In the genomic region with DNA sequence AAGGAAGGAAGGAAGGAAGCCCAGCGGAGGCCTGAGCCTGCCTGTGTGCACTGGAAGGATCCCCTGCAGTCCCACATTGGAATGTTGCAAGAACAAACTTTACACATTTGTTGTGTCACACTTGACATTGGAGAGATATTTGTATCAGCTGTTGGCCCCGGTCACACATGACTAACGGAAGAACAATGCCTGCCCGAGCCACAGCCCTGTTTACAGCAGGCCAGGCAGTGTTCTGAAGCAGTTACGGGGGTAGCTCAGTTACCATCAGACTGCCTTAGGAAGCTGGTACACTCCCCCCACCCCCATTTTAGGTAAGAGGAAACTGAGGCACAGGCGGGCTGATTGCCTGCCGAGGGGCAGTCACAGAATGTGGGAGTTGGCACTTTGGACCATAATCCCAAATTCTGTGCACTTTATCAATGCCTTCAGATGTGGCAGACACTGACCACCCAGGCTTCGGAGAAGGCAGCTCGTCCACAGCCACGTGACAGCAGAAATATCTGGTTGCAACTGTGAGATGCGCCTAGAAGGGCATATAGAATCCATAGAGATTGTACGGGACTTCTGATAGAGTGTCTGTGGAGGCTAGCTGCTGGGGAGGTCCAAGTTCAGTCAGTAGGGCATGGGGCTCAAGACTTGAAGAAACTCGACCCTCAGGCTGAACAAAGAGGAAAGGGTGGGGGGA, we compare ENCODE assay signal across 14 mouse cellular contexts. TPM values are rescaled to one million over a fixed set of nuclear protein-coding genes. Genes with fewer than 3 reads are reported as not detected.
A peak's percentile ranks its signal among the peaks of the same experiment; 100 is the strongest.
DNase-seq lines count a peak whose midpoint lies in the region; ATAC-seq lines count a peak whose summit lies in the region.
"Had no signal": no experiment of that assay in that cellular context is flagged by ENCODE, and none has a peak within 500 bp of the region (broad histone marks: within the 10 kb centered on the region; RNA-seq: fewer than 3 reads in every experiment).

No protein-coding gene starts in this region.

- H3K27ac ChIP-seq in heart, embryonic 13.5 days (replicated peaks), result peak overlapping the region; percentile 70
- peak overlapping the region; percentile 65 for H3K27ac ChIP-seq in lung, embryonic 16.5 days (ENCODE audit: low read length)
- H3K27ac ChIP-seq in hindbrain, embryonic 14.5 days, result no peak overlapping the region
- H3K27ac ChIP-seq: embryonic facial prominence, embryonic 13.5 days had no signal

- 50% methylated on average over 13 of the region's 13 CpGs for WGBS in heart, embryonic 13.5 days
- WGBS in lung, embryonic 16.5 days, result 50% methylated on average over 13 of the region's 13 CpGs
- WGBS in hindbrain, embryonic 14.5 days, result 78% methylated on average over 13 of the region's 13 CpGs

- H3K4me2 ChIP-seq in heart, embryonic 13.5 days, result peak overlapping the region; percentile 22; the same call in 1 of the 2 replicates
- no peak overlapping the region for H3K4me2 ChIP-seq in lung, embryonic 16.5 days (ENCODE audit: low read depth, low read length)
- H3K4me2 ChIP-seq in hindbrain, embryonic 14.5 days (replicated peaks), result no peak overlapping the region
- H3K4me2 ChIP-seq: embryonic facial prominence, embryonic 13.5 days; midbrain, embryonic 11.5 days had no signal

- 0 out of 2 replicates have a peak, but pooled peaks cover 5% of the 10 kb centered on the region for H3K9me3 ChIP-seq in heart, embryonic 13.5 days
- no peaks in the 10 kb centered on the region for H3K9me3 ChIP-seq in lung, embryonic 16.5 days (ENCODE audit: control insufficient read depth, low read length)
- H3K9me3 ChIP-seq in hindbrain, embryonic 14.5 days (ENCODE audit: control insufficient read depth, low read length), result no peaks in the 10 kb centered on the region
- H3K9me3 ChIP-seq: embryonic facial prominence, embryonic 13.5 days had no signal

- ATAC-seq in heart, embryonic 13.5 days (ENCODE audit: extremely low read depth, insufficient number of reproducible peaks, low FRiP score, low TSS enrichment), result no peak
- peak; percentile 80 for ATAC-seq in lung, embryonic 16.5 days (ENCODE audit: low read depth)
- ATAC-seq in activated CD4-positive, CD25-positive, alpha-beta regulatory T cell, adult 4 months, result no peak
- ATAC-seq in hindbrain, embryonic 14.5 days (ENCODE audit: low FRiP score), result no peak

- peak overlapping the region; percentile 48 for H3K9ac ChIP-seq in heart, embryonic 13.5 days
- no peak overlapping the region for H3K9ac ChIP-seq in lung, embryonic 16.5 days (ENCODE audit: low read length)
- H3K9ac ChIP-seq in hindbrain, embryonic 14.5 days, result no peak overlapping the region
- H3K9ac ChIP-seq: embryonic facial prominence, embryonic 13.5 days had no signal

- H3K36me3 ChIP-seq in heart, embryonic 13.5 days, result peaks cover 24% of the 10 kb centered on the region
- no peaks in the 10 kb centered on the region for H3K36me3 ChIP-seq in lung, embryonic 16.5 days (ENCODE audit: control insufficient read depth, insufficient read depth, low read length)
- H3K36me3 ChIP-seq in hindbrain, embryonic 14.5 days (replicated peaks; ENCODE audit: control insufficient read depth, insufficient read depth), result no peaks in the 10 kb centered on the region
- H3K36me3 ChIP-seq: embryonic facial prominence, embryonic 13.5 days had no signal

- peaks cover 11% of the 10 kb centered on the region for H3K27me3 ChIP-seq in heart, embryonic 13.5 days (replicated peaks)
- peaks cover 10% of the 10 kb centered on the region for H3K27me3 ChIP-seq in lung, embryonic 16.5 days (ENCODE audit: control insufficient read depth, insufficient read depth, low read depth, low read length)
- peaks cover 13% of the 10 kb centered on the region for H3K27me3 ChIP-seq in hindbrain, embryonic 14.5 days (ENCODE audit: control insufficient read depth, insufficient read depth, low read length)

- DNase-seq in gastrocnemius, adult 18-20 months (ENCODE audit: low spot score), result peak; percentile 43
- no peak for DNase-seq in gastrocnemius, adult 8-10 months (ENCODE audit: low spot score in 2 of 2)
- peak; percentile 9 for DNase-seq in ZHBTc4 (ENCODE audit: low read depth, low spot score)
- no peak for DNase-seq in thymus, adult 18-20 months
- no peak for DNase-seq in hindbrain, embryonic 14.5 days (ENCODE audit: low spot score)
- DNase-seq: B cell, adult 2 months; cerebellum, adult 18-20 months; left cerebral cortex, postnatal 4 days had no signal

- H3K4me1 ChIP-seq in heart, embryonic 13.5 days, result peaks cover 74% of the 10 kb centered on the region
- peaks cover 8% of the 10 kb centered on the region; the same call in 1 of the 2 replicates for H3K4me1 ChIP-seq in lung, embryonic 16.5 days (replicated peaks; ENCODE audit: control insufficient read depth, insufficient read depth, low read length)
- H3K4me1 ChIP-seq in hindbrain, embryonic 14.5 days (replicated peaks; ENCODE audit: control insufficient read depth, insufficient read depth, low read length), result no peaks in the 10 kb centered on the region

- H3K4me3 ChIP-seq in heart, embryonic 13.5 days, result no peak overlapping the region
- no peak overlapping the region for H3K4me3 ChIP-seq in lung, embryonic 16.5 days (ENCODE audit: low read length)
- no peak overlapping the region for H3K4me3 ChIP-seq in hindbrain, embryonic 14.5 days (replicated peaks; ENCODE audit: low read length)
- H3K4me3 ChIP-seq: embryonic facial prominence, embryonic 13.5 days had no signal

RNA-seq across cellular contexts. Expression of a gene that starts 52.7 kb away (rescaled TPM):
- total RNA-seq in gastrocnemius, adult 18-20 months (2021), result 100 to 1,000 TPM; 401 to 487 TPM
- 100 to 1,000 TPM; 459 to 572 (median 513) TPM for total RNA-seq in gastrocnemius, adult 8-10 months (2022)
- polyA plus RNA-seq in heart, embryonic 13.5 days (2015; fragmentation: Nextera tagmentation; extraction: Ambion mirVana), result 41.5 and 42.9 TPM in 2 replicates
- 4.4 and 4.8 TPM in 2 replicates for polyA plus RNA-seq in lung, embryonic 16.5 days (2015; fragmentation: Nextera tagmentation; extraction: Ambion mirVana)
- polyA plus RNA-seq in activated CD4-positive, CD25-positive, alpha-beta regulatory T cell, adult 4 months (2017; shearing (Covaris generic)), result not detected
- polyA plus RNA-seq in hindbrain, embryonic 14.5 days (2014; fragmentation: Nextera tagmentation; extraction: Ambion mirVana), result 0.27 and 0.37 TPM in 2 replicates
- total RNA-seq: neutrophil, adult 5-6 weeks had no signal

Comparison
In these comparisons a context has a peak if more than half of its experiments do, and no peak if none do; other contexts are left out.
1. DNase-seq: peak in gastrocnemius, adult 18-20 months (single experiment) and ZHBTc4 (single experiment); none in gastrocnemius, adult 8-10 months (0 of 2), thymus, adult 18-20 months (0 of 2) and hindbrain, embryonic 14.5 days (single experiment).